Mouse (Mus musculus) kidney, embryonic 16.5 days (tissue): ENCODE measurements around the gene Tfb2m. TPM values are rescaled to one million over a fixed set of nuclear protein-coding genes. Genes with fewer than 3 reads are reported as not detected.

Experiments used
- ATAC-seq: fragments of 200-750 bp; cut with Nextera tagmentation; 2 replicates; pipeline ENCODE4 v1.8.0; 2017; ENCODE audit warnings: moderate TSS enrichment; ENCODE audit not compliant: low FRiP score, low TSS enrichment
- H3K27ac ChIP-seq: fragments of 300-500 bp; sonication (generic); 2 replicates; pipeline ENCODE4 v1.5.1; 2014; ENCODE audit warnings: low read length
- H3K27me3 ChIP-seq: fragments of 300-500 bp; sonication (generic); 2 replicates; pipeline ENCODE4 v1.6.1; 2014; ENCODE audit warnings: low read length, control low read depth, mixed read lengths; ENCODE audit not compliant: insufficient read depth
- H3K36me3 ChIP-seq: fragments of 300-500 bp; sonication (generic); 2 replicates; pipeline ENCODE4 v1.6.1; 2014; ENCODE audit warnings: low read length, control low read depth, mixed read lengths; ENCODE audit not compliant: insufficient read depth
- H3K4me1 ChIP-seq: fragments of 300-500 bp; sonication (generic); 2 replicates; pipeline ENCODE4 v1.6.1; 2014; ENCODE audit warnings: low read length, control low read depth, mixed read lengths; ENCODE audit not compliant: insufficient read depth
- H3K4me2 ChIP-seq: fragments of 300-500 bp; sonication (generic); replicated peaks from 2 replicates; pipeline ENCODE4 v1.6.1; 2014; ENCODE audit warnings: low read depth, low read length
- H3K4me3 ChIP-seq: fragments of 300-500 bp; sonication (generic); 2 replicates; pipeline ENCODE4 v1.5.1; 2014; ENCODE audit warnings: mild to moderate bottlenecking, low read length
- H3K9ac ChIP-seq: fragments of 300-500 bp; sonication (generic); replicated peaks from 2 replicates; pipeline ENCODE4 v1.6.1; 2014; ENCODE audit warnings: low read length
- H3K9me3 ChIP-seq: fragments of 300-500 bp; sonication (generic); 2 replicates; pipeline ENCODE4 v1.6.1; 2016; ENCODE audit warnings: low read length, control low read depth
- WGBS: fragments of 180-500 bp; shearing (Covaris S2); extraction: QIAGEN DNeasy Blood & Tissue Kit; methylation state at CpG from one replicate; pipeline ENCODE4 v1.1.7; 2014; 5-methylcytosine and 5-hydroxymethylcytosine counted together
- polyA plus RNA-seq: library from polyadenylated mRNA; unstranded; fragments of >200 nt; fragmentation: Nextera tagmentation; extraction: Ambion mirVana; gene quantifications from 2 replicates; pipeline ENCODE4 v1.2.1, GENCODE M21; 2015

The Tfb2m gene
- polyA plus RNA-seq, 1 experiment from 2014 or later: 27.1 TPM

DNA sequence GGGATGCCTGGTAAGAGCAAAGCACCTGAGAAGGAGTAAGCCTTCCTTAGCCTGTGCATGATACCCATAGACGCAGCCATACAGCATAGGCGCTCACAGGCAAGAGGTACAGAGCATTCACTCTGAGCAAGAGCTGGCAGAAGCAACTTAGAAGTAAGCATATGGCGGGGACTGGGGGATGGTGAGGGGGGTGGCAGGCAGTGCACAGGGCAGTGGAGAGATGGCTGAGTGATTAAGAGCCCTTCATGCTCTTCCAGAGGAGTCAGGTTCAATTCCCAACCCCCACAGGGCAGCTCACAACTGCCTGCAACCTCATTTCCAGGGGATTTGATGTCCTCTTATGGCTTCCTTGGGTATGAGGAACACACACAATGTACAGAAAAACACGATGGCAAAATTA, 17.1 kb upstream of the Tfb2m start:
- 0 out of 2 replicates have a peak, but pooled peaks have one; percentile 44 for ATAC-seq
- Histone ChIP-seq H3K4me2 (no peak overlapping the region), H3K9me3 (no peaks in the 10 kb centered on the region), H3K9ac (no peak overlapping the region), H3K4me3 (no peak overlapping the region), H3K27me3 (no peaks in the 10 kb centered on the region), H3K4me1 (peaks cover 24% of the 10 kb centered on the region), H3K27ac (no peak overlapping the region), H3K36me3 (no peaks in the 10 kb centered on the region)
- 66% methylated on average over 4 of the region's 4 CpGs for WGBS

DNA sequence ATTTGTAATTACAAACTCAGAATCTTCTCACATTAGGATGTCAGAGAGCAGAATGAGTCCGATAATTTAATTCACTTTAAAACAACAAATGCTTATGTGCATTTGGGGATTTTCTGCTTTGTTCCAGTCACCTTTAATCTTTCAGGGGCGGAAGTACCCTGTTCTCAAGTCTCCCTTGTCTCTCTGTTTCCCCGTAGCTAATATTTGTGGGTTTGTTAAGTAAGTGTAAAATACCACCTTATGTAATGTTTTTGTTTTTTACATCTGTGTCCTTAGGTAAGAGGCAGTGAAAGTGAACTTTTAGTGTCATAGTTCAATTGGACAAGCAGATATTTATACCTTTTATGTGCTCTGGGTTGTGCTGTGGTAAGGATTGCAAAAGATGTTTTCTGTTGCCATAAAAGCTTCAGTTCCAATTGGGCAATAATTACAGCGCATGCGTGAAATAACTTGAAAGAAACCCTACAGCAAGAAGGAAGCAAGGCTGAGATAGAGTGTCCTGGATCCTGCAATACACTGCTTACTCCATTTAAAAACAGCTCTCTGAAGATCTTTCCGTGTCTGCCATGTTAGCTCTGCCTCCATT, 14.9 kb upstream of the Tfb2m start:
- H3K9me3 ChIP-seq: no peaks in the 10 kb centered on the region
- H3K4me1 ChIP-seq: peaks cover 19% of the 10 kb centered on the region
- ATAC-seq: no peak

DNA sequence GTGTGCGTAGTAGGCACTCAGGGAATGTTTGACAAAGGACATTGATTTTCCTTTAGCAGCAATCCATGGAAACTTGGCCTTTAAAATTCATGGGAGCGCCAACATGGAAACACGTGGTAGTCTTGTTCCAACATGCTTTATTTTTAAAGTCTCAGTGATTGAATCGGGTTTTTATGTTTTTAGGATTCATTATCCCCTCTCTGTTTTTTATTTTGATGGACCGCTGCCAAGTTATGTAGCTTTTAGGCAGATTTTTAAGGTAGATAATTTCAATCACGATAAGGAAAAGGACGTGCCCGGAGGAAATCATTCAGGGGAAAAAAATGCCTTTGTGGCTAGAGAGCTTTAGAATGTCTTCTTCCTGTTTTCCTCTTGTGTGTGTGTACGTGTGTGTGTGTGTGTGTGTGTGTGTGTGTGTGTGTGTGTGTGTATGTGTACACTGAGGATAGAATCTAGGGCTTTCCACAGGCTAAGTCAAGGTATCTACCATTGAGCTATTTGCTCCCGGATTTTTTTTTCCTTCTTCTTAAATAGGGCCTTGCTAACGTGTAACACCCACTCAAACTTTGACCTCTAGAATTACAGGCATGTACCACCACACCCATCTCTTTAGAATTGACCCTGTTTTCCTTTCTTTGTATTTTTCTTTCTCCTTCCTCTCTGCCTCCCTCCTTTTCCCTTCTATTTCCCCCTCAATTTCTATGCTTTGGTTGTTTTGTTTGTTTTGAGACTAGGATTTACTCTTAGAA, 13.6 kb upstream of the Tfb2m start:
- peak overlapping the region; percentile 64 for H3K27ac ChIP-seq
- H3K9ac ChIP-seq: no peak overlapping the region
- no peaks in the 10 kb centered on the region for H3K27me3 ChIP-seq
- WGBS: 53% methylated on average over 11 of the region's 11 CpGs
- H3K4me1 ChIP-seq: peaks cover 19% of the 10 kb centered on the region
- no peaks in the 10 kb centered on the region for H3K9me3 ChIP-seq
- H3K4me2 ChIP-seq: no peak overlapping the region
- no peaks in the 10 kb centered on the region for H3K36me3 ChIP-seq
- H3K4me3 ChIP-seq: no peak overlapping the region
- ATAC-seq: no peak

More for the DNA sequence above, 14.9 kb upstream of the Tfb2m start:
- Histone ChIP-seq H3K9ac (no peak overlapping the region), H3K4me2 (no peak overlapping the region), H3K27ac (no peak overlapping the region), H3K27me3 (no peaks in the 10 kb centered on the region), H3K36me3 (no peaks in the 10 kb centered on the region), H3K4me3 (no peak overlapping the region)
- WGBS: 60% methylated on average over 6 of the region's 6 CpGs

DNA sequence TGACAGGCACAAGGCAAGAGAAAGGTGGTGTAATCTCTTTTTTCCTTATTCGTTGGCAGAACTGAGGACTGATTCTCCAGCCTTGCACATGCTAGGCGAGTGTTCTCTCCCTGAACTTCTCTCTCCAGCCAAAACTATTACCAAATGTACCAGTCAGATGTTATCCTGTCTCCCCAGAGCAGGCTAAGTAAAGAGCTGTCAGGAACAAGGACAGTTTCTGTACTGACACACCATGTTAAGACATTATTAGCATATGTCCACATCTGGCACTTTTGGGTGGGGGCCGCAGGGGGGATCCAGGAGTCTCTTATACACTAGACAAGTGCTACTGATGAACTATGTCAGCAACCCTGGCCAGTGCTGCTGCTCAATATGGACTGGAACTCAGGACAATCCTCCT, 10.9 kb upstream of the Tfb2m start:
- no peak for ATAC-seq
- 90% methylated on average over 3 of the region's 3 CpGs for whole genome bisulfite sequencing

DNA sequence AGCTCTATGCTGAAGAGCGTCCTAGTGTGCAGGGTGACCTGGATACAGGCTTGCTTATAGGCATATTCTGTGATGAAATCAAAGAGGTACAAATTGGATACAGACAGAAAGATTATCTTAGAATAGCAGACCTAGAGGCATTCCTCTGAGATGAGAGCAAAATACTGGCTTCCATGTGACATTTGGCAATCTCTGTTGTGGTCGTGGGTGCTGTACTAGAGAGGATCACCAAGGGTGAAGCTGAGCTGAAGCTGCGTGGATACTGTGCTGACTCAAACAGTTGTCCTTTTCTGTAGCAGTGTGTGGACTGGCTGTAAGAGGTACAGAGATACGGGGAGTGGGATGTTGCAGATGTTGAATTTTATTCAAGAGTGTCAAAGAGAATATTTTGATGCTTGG, 7.9 kb upstream of the Tfb2m start:
- Histone ChIP-seq H3K4me2 (no peak overlapping the region), H3K4me3 (no peak overlapping the region), H3K9me3 (no peaks in the 10 kb centered on the region), H3K36me3 (no peaks in the 10 kb centered on the region), H3K4me1 (0 out of 2 replicates have a peak, but pooled peaks cover 6% of the 10 kb centered on the region), H3K9ac (no peak overlapping the region), H3K27me3 (no peaks in the 10 kb centered on the region), H3K27ac (no peak overlapping the region)
- 82% methylated on average over 4 of the region's 4 CpGs for WGBS
- ATAC-seq: no peak

More for the DNA sequence above, 10.9 kb upstream of the Tfb2m start:
- H3K9ac ChIP-seq: no peak overlapping the region
- H3K36me3 ChIP-seq: no peaks in the 10 kb centered on the region
- H3K4me2 ChIP-seq: no peak overlapping the region
- H3K4me3 ChIP-seq: no peak overlapping the region
- H3K9me3 ChIP-seq: no peaks in the 10 kb centered on the region
- H3K27me3 ChIP-seq: no peaks in the 10 kb centered on the region
- no peak overlapping the region for H3K27ac ChIP-seq
- peaks cover 17% of the 10 kb centered on the region; the same call in 1 of the 2 replicates for H3K4me1 ChIP-seq

DNA sequence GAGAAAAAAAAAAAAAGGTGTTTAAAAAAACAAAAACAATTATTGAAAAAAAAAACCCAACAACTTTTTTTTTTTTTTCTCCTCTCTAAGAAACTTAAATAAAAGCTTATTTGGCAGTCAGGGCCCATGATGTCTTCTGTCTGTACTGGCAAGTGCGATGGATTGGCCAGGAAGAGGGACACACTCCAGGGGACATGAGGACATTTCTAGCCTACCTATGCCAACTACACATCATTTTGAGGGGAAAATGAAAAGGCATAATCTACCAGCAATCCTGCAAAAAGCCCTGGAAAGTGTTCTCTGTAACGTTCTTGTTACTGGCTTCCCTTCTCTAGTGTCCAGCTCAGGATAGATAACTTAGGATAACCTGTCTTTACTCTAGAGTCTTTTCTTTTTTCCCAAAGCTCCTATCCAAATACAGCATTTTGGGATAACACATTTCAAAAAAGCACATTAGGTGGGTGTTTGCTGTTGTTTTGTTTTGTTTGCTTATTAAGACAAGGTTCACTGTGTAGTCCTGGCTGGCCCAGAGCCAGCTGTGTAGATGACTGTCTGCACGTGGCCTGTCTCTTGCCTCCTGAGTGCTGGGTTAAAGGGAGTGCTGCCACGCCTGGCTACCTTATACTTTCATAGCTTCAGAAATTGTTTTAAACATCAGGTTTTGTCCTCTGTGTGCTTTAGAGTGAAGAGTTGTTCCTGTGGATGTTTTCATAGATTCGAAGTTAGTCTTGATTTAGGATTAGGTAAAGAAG, 7.3 kb upstream of the Tfb2m start:
- no peaks in the 10 kb centered on the region for H3K27me3 ChIP-seq
- H3K9me3 ChIP-seq: no peaks in the 10 kb centered on the region
- H3K27ac ChIP-seq: no peak overlapping the region
- H3K36me3 ChIP-seq: no peaks in the 10 kb centered on the region
- no peak for ATAC-seq
- 56% methylated on average over 5 of the region's 5 CpGs for WGBS
- no peak overlapping the region for H3K9ac ChIP-seq
- 0 out of 2 replicates have a peak, but pooled peaks cover 8% of the 10 kb centered on the region for H3K4me1 ChIP-seq
- no peak overlapping the region for H3K4me3 ChIP-seq
- H3K4me2 ChIP-seq: no peak overlapping the region

DNA sequence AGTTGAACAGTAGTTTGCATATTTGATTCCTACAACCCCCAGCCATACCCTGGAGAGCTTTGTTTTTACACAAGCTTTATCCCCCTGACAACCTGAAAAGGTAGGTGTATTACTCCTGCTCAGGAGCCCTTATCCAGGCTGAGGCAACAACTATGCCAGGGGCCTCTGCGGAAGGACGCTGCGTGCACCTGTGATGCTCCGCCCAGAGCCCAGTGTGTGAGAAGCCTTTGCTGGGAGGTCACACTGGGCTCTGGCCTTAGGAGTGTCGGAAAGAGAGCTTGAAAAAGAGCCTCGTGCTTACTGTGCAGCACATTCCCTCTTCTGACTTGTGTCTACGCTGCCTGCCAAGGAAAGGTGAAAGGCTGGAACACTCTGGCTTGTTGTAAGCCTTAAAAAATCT, 6.7 kb upstream of the Tfb2m start:
- H3K9me3 ChIP-seq: no peaks in the 10 kb centered on the region
- peaks cover 12% of the 10 kb centered on the region; the same call in 1 of the 2 replicates for H3K4me1 ChIP-seq
- no peak overlapping the region for H3K9ac ChIP-seq
- H3K27ac ChIP-seq: no peak overlapping the region
- H3K4me2 ChIP-seq: no peak overlapping the region
- 56% methylated on average over 7 of the region's 7 CpGs for WGBS
- H3K36me3 ChIP-seq: no peaks in the 10 kb centered on the region
- no peak overlapping the region for H3K4me3 ChIP-seq
- ATAC-seq: no peak
- H3K27me3 ChIP-seq: no peaks in the 10 kb centered on the region

DNA sequence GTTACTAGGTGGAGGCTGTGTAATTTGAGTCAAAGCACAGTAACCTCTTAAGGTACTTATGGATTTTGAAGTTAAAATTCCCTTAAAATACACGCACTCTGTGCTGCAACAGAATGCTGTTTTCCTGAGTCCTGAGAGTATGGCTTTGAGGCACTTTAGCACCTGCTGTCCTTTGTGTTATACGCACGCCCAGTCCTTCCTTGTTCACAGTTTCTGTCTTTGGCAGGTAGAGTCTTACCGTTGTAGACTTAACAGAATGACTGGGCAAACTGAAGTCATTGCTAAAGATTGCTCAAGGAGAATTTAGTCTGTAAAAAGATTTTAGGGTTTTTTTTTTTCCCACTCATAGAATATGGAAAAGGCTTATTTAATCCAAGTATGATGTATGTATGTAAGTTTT, 5.9 kb upstream of the Tfb2m start:
- no peak overlapping the region for H3K27ac ChIP-seq

DNA sequence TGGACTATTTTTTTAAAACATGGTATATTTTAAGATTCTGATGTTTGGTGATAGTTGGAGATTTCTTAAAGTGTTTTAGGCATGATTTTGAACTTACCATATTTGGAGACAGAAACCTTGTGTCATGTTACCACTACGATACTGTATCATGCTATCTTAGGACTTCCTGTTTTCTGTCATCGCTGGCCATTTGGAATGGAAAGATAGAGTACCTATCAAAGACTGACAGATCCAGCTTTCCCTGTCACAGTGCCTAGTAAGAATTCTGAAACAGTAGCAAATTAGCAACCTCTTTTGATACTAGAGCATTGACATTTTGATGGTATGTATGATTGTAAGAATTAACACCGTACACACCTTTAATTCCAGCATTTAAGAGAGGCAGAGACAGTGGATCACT, 5.3 kb upstream of the Tfb2m start:
- no peak overlapping the region for H3K27ac ChIP-seq
- H3K4me2 ChIP-seq: no peak overlapping the region
- no peak overlapping the region for H3K4me3 ChIP-seq
- no peak for ATAC-seq
- no peaks in the 10 kb centered on the region for H3K36me3 ChIP-seq
- H3K9me3 ChIP-seq: no peaks in the 10 kb centered on the region
- no peak overlapping the region for H3K9ac ChIP-seq
- 82% methylated on average over 3 of the region's 3 CpGs for WGBS
- H3K4me1 ChIP-seq: peaks cover 19% of the 10 kb centered on the region
- H3K27me3 ChIP-seq: no peaks in the 10 kb centered on the region

More for the DNA sequence above, 5.9 kb upstream of the Tfb2m start:
- no peak overlapping the region for H3K9ac ChIP-seq
- WGBS: 83% methylated on average over 4 of the region's 4 CpGs
- ATAC-seq: no peak
- H3K27me3 ChIP-seq: no peaks in the 10 kb centered on the region
- H3K36me3 ChIP-seq: no peaks in the 10 kb centered on the region
- no peaks in the 10 kb centered on the region for H3K9me3 ChIP-seq
- H3K4me3 ChIP-seq: no peak overlapping the region
- H3K4me2 ChIP-seq: no peak overlapping the region
- H3K4me1 ChIP-seq: peaks cover 19% of the 10 kb centered on the region
